Mouse (Mus musculus): ENCODE measurements around the gene Hpse. TPM values are rescaled to one million over a fixed set of nuclear protein-coding genes. Genes with fewer than 3 reads are reported as not detected.

Hpse gene
- total RNA-seq, 1 experiment, result 1.2 TPM

- Histone ChIP-seq H3K27ac (ENCODE audit: insufficient read depth, low read depth, low read length, poor library complexity, severe bottlenecking) (no peak overlapping the region), H3K4me1 (ENCODE audit: control insufficient read depth in 2 of 2, insufficient read depth in 2 of 2, low read length in 2 of 2, poor library complexity in 1 of 2) (no peaks in the 10 kb centered on the region), H3K9ac (ENCODE audit: insufficient read depth, low read depth, low read length, poor library complexity, severe bottlenecking) (no peak overlapping the region), H3K36me3 (ENCODE audit: control insufficient read depth, insufficient read depth, low read length, poor library complexity, severe bottlenecking) (peaks cover 18% of the 10 kb centered on the region; the same call in 1 of the 2 replicates), H3K9me3 (ENCODE audit: control insufficient read depth, insufficient read depth, low read depth, low read length) (no peaks in the 10 kb centered on the region), H3K4me3 (ENCODE audit: insufficient read depth in 1 of 2, low read depth in 1 of 2, low read length in 2 of 2, poor library complexity in 1 of 2, severe bottlenecking in 1 of 2) (no peak overlapping the region)
- in situ Hi-C loops (cut with MboI; ENCODE audit: low sequenced_read_pairs in 2 of 2, unreplicated experiment in 2 of 2), result no loop called here
- no peak for DNase-seq (ENCODE audit: low read depth, low spot score)
- no peak for TF ChIP-seq ZNF384 (IDR thresholded peaks at IDR 0.05; ENCODE audit: low read depth, low read length)
- no peak for TF ChIP-seq MAFK (IDR thresholded peaks at IDR 0.05; ENCODE audit: insufficient read depth, low read depth, low read length)
- no peak for TF ChIP-seq CHD2 (IDR thresholded peaks at IDR 0.05; ENCODE audit: low read depth, low read length)
- TF ChIP-seq ZC3H11A (IDR thresholded peaks at IDR 0.05; ENCODE audit: borderline replicate concordance, low read depth, low read length), result no peak
- TF ChIP-seq HCFC1 (IDR thresholded peaks at IDR 0.05; ENCODE audit: borderline replicate concordance, insufficient read depth, low read length), result no peak
Observed at GRCm38 (mm10) chr5:100656352-100656751, 63.2 kb downstream of the Hpse start.

GRCm38 (mm10) chr5:100652327-100652726 is 67.2 kb downstream of the Hpse start:
- no peaks in the 10 kb centered on the region for H3K9me3 ChIP-seq (ENCODE audit: control insufficient read depth, insufficient read depth, low read depth, low read length)
- no peak overlapping the region for H3K27ac ChIP-seq (ENCODE audit: insufficient read depth, low read depth, low read length, poor library complexity, severe bottlenecking)
- in situ Hi-C loops (cut with MboI; ENCODE audit: low sequenced_read_pairs in 2 of 2, unreplicated experiment in 2 of 2), result no loop called here
- peaks cover 0 to 5% of the 10 kb centered on the region in 2 experiments; a peak in 3 of 4 replicates for H3K4me1 ChIP-seq (ENCODE audit: control insufficient read depth in 2 of 2, insufficient read depth in 2 of 2, low read length in 2 of 2, poor library complexity in 1 of 2)
- H3K4me3 ChIP-seq (ENCODE audit: insufficient read depth in 1 of 2, low read depth in 1 of 2, low read length in 2 of 2, poor library complexity in 1 of 2, severe bottlenecking in 1 of 2), result no peak overlapping the region
- DNase-seq (ENCODE audit: low read depth, low spot score), result no peak
- H3K9ac ChIP-seq (ENCODE audit: insufficient read depth, low read depth, low read length, poor library complexity, severe bottlenecking), result no peak overlapping the region
- no peak for TF ChIP-seq ZNF384 (IDR thresholded peaks at IDR 0.05; ENCODE audit: low read depth, low read length)
- no peak for TF ChIP-seq CHD2 (IDR thresholded peaks at IDR 0.05; ENCODE audit: low read depth, low read length)
- TF ChIP-seq HCFC1 (IDR thresholded peaks at IDR 0.05; ENCODE audit: borderline replicate concordance, insufficient read depth, low read length), result no peak
- peaks cover 8% of the 10 kb centered on the region; the same call in 1 of the 2 replicates for H3K36me3 ChIP-seq (ENCODE audit: control insufficient read depth, insufficient read depth, low read length, poor library complexity, severe bottlenecking)

- DNase-seq (ENCODE audit: low read depth, low spot score), result no peak
- peaks cover 0 to 5% of the 10 kb centered on the region in 2 experiments; a peak in 3 of 4 replicates for H3K4me1 ChIP-seq (ENCODE audit: control insufficient read depth in 2 of 2, insufficient read depth in 2 of 2, low read length in 2 of 2, poor library complexity in 1 of 2)
- H3K9me3 ChIP-seq (ENCODE audit: control insufficient read depth, insufficient read depth, low read depth, low read length), result no peaks in the 10 kb centered on the region
- TF ChIP-seq MAFK (IDR thresholded peaks at IDR 0.05; ENCODE audit: insufficient read depth, low read depth, low read length) (no peak), CHD2 (IDR thresholded peaks at IDR 0.05; ENCODE audit: low read depth, low read length) (no peak), ZC3H11A (IDR thresholded peaks at IDR 0.05; ENCODE audit: borderline replicate concordance, low read depth, low read length) (no peak), HCFC1 (IDR thresholded peaks at IDR 0.05; ENCODE audit: borderline replicate concordance, insufficient read depth, low read length) (no peak)
- no peak overlapping the region for H3K27ac ChIP-seq (ENCODE audit: insufficient read depth, low read depth, low read length, poor library complexity, severe bottlenecking)
- no peak overlapping the region for H3K4me3 ChIP-seq (ENCODE audit: insufficient read depth in 1 of 2, low read depth in 1 of 2, low read length in 2 of 2, poor library complexity in 1 of 2, severe bottlenecking in 1 of 2)
- peaks cover 3% of the 10 kb centered on the region; the same call in 1 of the 2 replicates for H3K36me3 ChIP-seq (ENCODE audit: control insufficient read depth, insufficient read depth, low read length, poor library complexity, severe bottlenecking)
- no peak overlapping the region for H3K9ac ChIP-seq (ENCODE audit: insufficient read depth, low read depth, low read length, poor library complexity, severe bottlenecking)
- in situ Hi-C loops (cut with MboI; ENCODE audit: low sequenced_read_pairs in 2 of 2, unreplicated experiment in 2 of 2), result no loop called here
Observed at GRCm38 (mm10) chr5:100651486-100651885, 68.0 kb downstream of the Hpse start.

- in situ Hi-C loops (cut with MboI; ENCODE audit: low sequenced_read_pairs in 2 of 2, unreplicated experiment in 2 of 2), result no loop called here
- TF ChIP-seq ZNF384 (IDR thresholded peaks at IDR 0.05; ENCODE audit: low read depth, low read length), result no peak
Observed at GRCm38 (mm10) chr5:100650969-100651368, 68.5 kb downstream of the Hpse start.

GRCm38 (mm10) chr5:100648546-100648945 is 71.0 kb downstream of the Hpse start:
- no peak overlapping the region for H3K27ac ChIP-seq (ENCODE audit: insufficient read depth, low read depth, low read length, poor library complexity, severe bottlenecking)
- in situ Hi-C loops (cut with MboI; ENCODE audit: low sequenced_read_pairs in 2 of 2, unreplicated experiment in 2 of 2), result no loop called here
- no peak overlapping the region for H3K4me3 ChIP-seq (ENCODE audit: insufficient read depth in 1 of 2, low read depth in 1 of 2, low read length in 2 of 2, poor library complexity in 1 of 2, severe bottlenecking in 1 of 2)
- TF ChIP-seq ZC3H11A (IDR thresholded peaks at IDR 0.05; ENCODE audit: borderline replicate concordance, low read depth, low read length) (no peak), ZNF384 (IDR thresholded peaks at IDR 0.05; ENCODE audit: low read depth, low read length) (no peak), HCFC1 (IDR thresholded peaks at IDR 0.05; ENCODE audit: borderline replicate concordance, insufficient read depth, low read length) (no peak), MAFK (IDR thresholded peaks at IDR 0.05; ENCODE audit: insufficient read depth, low read depth, low read length) (no peak), CHD2 (IDR thresholded peaks at IDR 0.05; ENCODE audit: low read depth, low read length) (no peak)
- DNase-seq (ENCODE audit: low read depth, low spot score), result no peak
- H3K9me3 ChIP-seq (ENCODE audit: control insufficient read depth, insufficient read depth, low read depth, low read length), result no peaks in the 10 kb centered on the region
- H3K36me3 ChIP-seq (ENCODE audit: control insufficient read depth, insufficient read depth, low read length, poor library complexity, severe bottlenecking), result no peaks in the 10 kb centered on the region
- H3K9ac ChIP-seq (ENCODE audit: insufficient read depth, low read depth, low read length, poor library complexity, severe bottlenecking), result no peak overlapping the region
- peaks cover 0 to 5% of the 10 kb centered on the region in 2 experiments; a peak in 3 of 4 replicates for H3K4me1 ChIP-seq (ENCODE audit: control insufficient read depth in 2 of 2, insufficient read depth in 2 of 2, low read length in 2 of 2, poor library complexity in 1 of 2)

More at GRCm38 (mm10) chr5:100650969-100651368, 68.5 kb downstream of the Hpse start:
- Histone ChIP-seq H3K9ac (ENCODE audit: insufficient read depth, low read depth, low read length, poor library complexity, severe bottlenecking) (no peak overlapping the region), H3K9me3 (ENCODE audit: control insufficient read depth, insufficient read depth, low read depth, low read length) (no peaks in the 10 kb centered on the region), H3K36me3 (ENCODE audit: control insufficient read depth, insufficient read depth, low read length, poor library complexity, severe bottlenecking) (peaks cover 3% of the 10 kb centered on the region; the same call in 1 of the 2 replicates), H3K4me1 (ENCODE audit: control insufficient read depth in 2 of 2, insufficient read depth in 2 of 2, low read length in 2 of 2, poor library complexity in 1 of 2) (peaks cover 0 to 5% of the 10 kb centered on the region in 2 experiments; a peak in 3 of 4 replicates), H3K27ac (ENCODE audit: insufficient read depth, low read depth, low read length, poor library complexity, severe bottlenecking) (no peak overlapping the region), H3K4me3 (ENCODE audit: insufficient read depth in 1 of 2, low read depth in 1 of 2, low read length in 2 of 2, poor library complexity in 1 of 2, severe bottlenecking in 1 of 2) (no peak overlapping the region)
- no peak for DNase-seq (ENCODE audit: low read depth, low spot score)
